Mouse (Mus musculus): ENCODE measurements around the gene Il17re. TPM values are rescaled to one million over a fixed set of nuclear protein-coding genes. Genes with fewer than 3 reads are reported as not detected.

Gene Il17re
- total and polyA plus RNA-seq, 3 experiments = 0.55 to 1.9 (median 1.1) TPM

DNA sequence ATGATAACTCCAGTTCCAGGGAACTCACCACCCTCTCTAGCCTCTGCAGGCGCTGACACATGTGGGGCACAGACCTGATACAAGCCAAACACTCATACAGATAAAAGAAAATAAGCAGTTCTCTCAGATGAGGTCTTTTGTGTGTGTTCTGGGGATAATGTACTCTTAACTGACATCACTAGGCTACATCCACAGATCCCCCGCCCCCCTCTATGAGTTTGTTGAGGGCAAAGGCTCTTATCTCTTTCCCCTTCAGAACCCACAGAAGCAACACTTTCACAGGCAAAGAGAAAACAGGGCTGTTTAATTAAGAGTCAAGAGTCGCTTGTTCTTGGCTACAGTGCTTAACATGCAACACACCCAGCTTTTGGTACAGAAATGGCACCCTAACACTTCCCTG, 56.3 kb downstream of the Il17re start:
- TF ChIP-seq POLR2A (IDR thresholded peaks at IDR 0.05; ENCODE audit: insufficient read depth, low read depth, low read length) (no peak), CTCF (IDR thresholded peaks at IDR 0.05) (no peak), EP300 (IDR thresholded peaks at IDR 0.05; ENCODE audit: insufficient read depth, low read depth, low read length) (no peak)
- Histone ChIP-seq H3K36me3 (ENCODE audit: control insufficient read depth, insufficient read depth, low read length) (no peaks in the 10 kb centered on the region; the same call in 1 of the 2 replicates), H3K9ac (ENCODE audit: low read depth, low read length) (no peak overlapping the region), H3K27ac (no peak overlapping the region), H3K79me2 (replicated peaks; ENCODE audit: control insufficient read depth, insufficient read depth, low read length) (no peaks in the 10 kb centered on the region), H3K4me1 (ENCODE audit: control insufficient read depth, insufficient read depth, low read length) (peaks cover 1% of the 10 kb centered on the region; the same call in 1 of the 2 replicates), H3K4me3 (no peak overlapping the region), H3K27me3 (ENCODE audit: control insufficient read depth, insufficient read depth, low read length) (no peaks in the 10 kb centered on the region)
- 99% methylated on average over 3 of the region's 3 CpGs for WGBS
- DNase-seq = no peak
- intact Hi-C loops (cut with DNase I) = no loop called here

DNA sequence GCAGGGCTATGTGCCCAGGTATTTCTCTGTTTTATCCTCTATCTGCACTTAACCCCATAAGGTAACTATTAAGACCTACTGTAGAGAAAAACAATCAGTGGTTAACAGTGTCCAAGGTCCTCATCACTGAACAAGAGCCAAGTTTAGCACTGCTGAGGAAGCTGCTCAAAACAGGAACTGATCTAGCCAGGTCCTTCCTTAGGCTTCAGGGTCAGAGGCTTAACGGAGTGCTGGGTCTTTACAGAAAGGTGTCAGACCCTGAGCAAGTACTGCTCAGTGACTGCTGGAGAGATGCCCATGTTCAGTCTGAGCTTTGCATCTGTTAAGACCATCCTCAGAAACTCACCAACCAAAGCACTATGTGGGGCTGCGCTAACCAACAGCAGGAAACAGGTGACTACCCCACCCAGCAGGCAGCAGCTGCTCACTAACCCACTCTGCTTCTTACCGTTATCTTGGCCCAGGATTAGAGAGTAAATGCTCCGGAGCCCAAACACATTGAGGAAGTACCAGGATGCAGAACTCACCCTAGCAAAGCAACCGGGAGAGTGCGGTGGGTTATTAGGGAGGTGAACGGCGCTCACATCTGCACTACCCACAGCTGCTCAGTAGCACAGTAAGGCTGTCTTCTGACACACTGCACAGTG, 59.3 kb downstream of the Il17re start:
- no peaks in the 10 kb centered on the region; the same call in 1 of the 2 replicates for H3K36me3 ChIP-seq (ENCODE audit: control insufficient read depth, insufficient read depth, low read length)
- intact Hi-C loops (cut with DNase I) = no loop called here

More for the DNA sequence above, 59.3 kb downstream of the Il17re start:
- H3K4me1 ChIP-seq (ENCODE audit: control insufficient read depth, insufficient read depth, low read length) = peaks cover 1% of the 10 kb centered on the region; the same call in 1 of the 2 replicates
- no peak overlapping the region for H3K27ac ChIP-seq
- no peak overlapping the region for H3K9ac ChIP-seq (ENCODE audit: low read depth, low read length)
- TF ChIP-seq CTCF (IDR thresholded peaks at IDR 0.05) = no peak
- TF ChIP-seq EP300 (IDR thresholded peaks at IDR 0.05; ENCODE audit: insufficient read depth, low read depth, low read length) = no peak
- no peak for TF ChIP-seq POLR2A (IDR thresholded peaks at IDR 0.05; ENCODE audit: insufficient read depth, low read depth, low read length)
- no peaks in the 10 kb centered on the region for H3K27me3 ChIP-seq (ENCODE audit: control insufficient read depth, insufficient read depth, low read length)
- no peak for DNase-seq
- no peak overlapping the region for H3K4me3 ChIP-seq
- no peaks in the 10 kb centered on the region for H3K79me2 ChIP-seq (replicated peaks; ENCODE audit: control insufficient read depth, insufficient read depth, low read length)
- WGBS = 63% methylated on average over 8 of the region's 8 CpGs

Small RNA genes lying within 50 kb of the gene (microRNA-seq; reads per million reads assigned to microRNA genes)
- 0 reads per million in 2 experiments for gene Gm24387

Other genes starting within 250 kb of the Il17re start
- 10 to 100 TPM; 13.3 to 15.7 TPM for gene Mtmr14, start 220.6 kb upstream of the Il17re start, total RNA-seq (2021)
- gene Mtmr14, start 220.6 kb upstream of the Il17re start, polyA plus RNA-seq (2012; rRNA removed) = 17.4 and 23.7 TPM in 2 replicates
- gene Cpne9, start 176.2 kb upstream of the Il17re start, total RNA-seq (2021) = under 1 TPM in 1 of 2 experiments, not detected in 1; 0.09 TPM
- 0.02 and 0.12 TPM in 2 replicates for gene Cpne9, start 176.2 kb upstream of the Il17re start, polyA plus RNA-seq (2012; rRNA removed)
- 10 to 100 TPM; 11.0 to 14.4 TPM for gene Brpf1, start 151.3 kb upstream of the Il17re start, total RNA-seq (2021)
- 9.9 and 12.8 TPM in 2 replicates for gene Brpf1, start 151.3 kb upstream of the Il17re start, polyA plus RNA-seq (2012; rRNA removed)
- 1 to 10 TPM; 5.0 to 5.7 TPM for gene Ogg1, start 131.5 kb upstream of the Il17re start, total RNA-seq (2021)
- 10.2 and 10.3 TPM in 2 replicates for gene Ogg1, start 131.5 kb upstream of the Il17re start, polyA plus RNA-seq (2012; rRNA removed)
- gene Camk1, start 114.5 kb upstream of the Il17re start, total RNA-seq (2021) = 10 to 100 TPM; 63.0 to 68.2 TPM
- gene Camk1, start 114.5 kb upstream of the Il17re start, polyA plus RNA-seq (2012; rRNA removed) = 74.8 and 98.0 TPM in 2 replicates
- gene Tada3, start 80.6 kb upstream of the Il17re start, total RNA-seq (2021) = 10 to 100 TPM; 23.5 to 24.2 TPM
- 16.1 and 16.2 TPM in 2 replicates for gene Tada3, start 80.6 kb upstream of the Il17re start, polyA plus RNA-seq (2012; rRNA removed)
- gene Arpc4, start 80.4 kb upstream of the Il17re start, total RNA-seq (2021) = 10 to 100 TPM; 66.4 to 66.9 TPM
- gene Arpc4, start 80.4 kb upstream of the Il17re start, polyA plus RNA-seq (2012; rRNA removed) = 26.6 and 34.2 TPM in 2 replicates
- gene Ttll3, start 69.2 kb upstream of the Il17re start, total RNA-seq (2021) = 1 to 10 TPM in 1 of 2 experiments, under 1 TPM in 1; 0.97 to 1.5 TPM
- gene Ttll3, start 69.2 kb upstream of the Il17re start, polyA plus RNA-seq (2012; rRNA removed) = 3.2 and 4.8 TPM in 2 replicates
- gene Rpusd3, start 39.1 kb upstream of the Il17re start, total RNA-seq (2021) = 10 to 100 TPM in 1 of 2 experiments, 1 to 10 TPM in 1; 8.3 to 10.3 TPM
- 30.4 and 39.0 TPM in 2 replicates for gene Rpusd3, start 39.1 kb upstream of the Il17re start, polyA plus RNA-seq (2012; rRNA removed)
- 10 to 100 TPM in 1 of 2 experiments, 1 to 10 TPM in 1; 7.8 to 10.6 TPM for gene Cidec, start 22.7 kb upstream of the Il17re start, total RNA-seq (2021)
- gene Cidec, start 22.7 kb upstream of the Il17re start, polyA plus RNA-seq (2012; rRNA removed) = 36.8 and 77.7 TPM in 2 replicates
- 10 to 100 TPM; 21.1 to 22.5 TPM for gene Jagn1, start 15.9 kb upstream of the Il17re start, total RNA-seq (2021)
- 43.3 and 57.2 TPM in 2 replicates for gene Jagn1, start 15.9 kb upstream of the Il17re start, polyA plus RNA-seq (2012; rRNA removed)
- gene Il17rc, start 12.9 kb downstream of the Il17re start, total RNA-seq (2021) = 1 to 10 TPM; 6.5 to 7.5 TPM
- gene Il17rc, start 12.9 kb downstream of the Il17re start, polyA plus RNA-seq (2012; rRNA removed) = 12.1 and 13.6 TPM in 2 replicates
- 10 to 100 TPM; 53.0 to 56.7 TPM for gene Creld1, start 24.8 kb downstream of the Il17re start, total RNA-seq (2021)
- gene Creld1, start 24.8 kb downstream of the Il17re start, polyA plus RNA-seq (2012; rRNA removed) = 32.4 and 41.4 TPM in 2 replicates
- gene Prrt3, start 43.4 kb downstream of the Il17re start, total RNA-seq (2021) = not detected
- gene Prrt3, start 43.4 kb downstream of the Il17re start, polyA plus RNA-seq (2012; rRNA removed) = not detected in 2 replicates
- 10 to 100 TPM; 52.5 to 58.2 TPM for gene Emc3, start 73.2 kb downstream of the Il17re start, total RNA-seq (2021)
- 41.0 and 66.3 TPM in 2 replicates for gene Emc3, start 73.2 kb downstream of the Il17re start, polyA plus RNA-seq (2012; rRNA removed)
- under 1 TPM in 1 of 2 experiments, not detected in 1; 0.18 TPM for gene Fancd2, start 73.2 kb downstream of the Il17re start, total RNA-seq (2021)
- 0.29 and 0.61 TPM in 2 replicates for gene Fancd2, start 73.2 kb downstream of the Il17re start, polyA plus RNA-seq (2012; rRNA removed)
- not detected for gene Fancd2os, start 142.2 kb downstream of the Il17re start, total RNA-seq (2021)
- gene Fancd2os, start 142.2 kb downstream of the Il17re start, polyA plus RNA-seq (2012; rRNA removed) = not detected in 2 replicates
- 10 to 100 TPM; 60.4 to 70.2 TPM for gene Brk1, start 146.3 kb downstream of the Il17re start, total RNA-seq (2021)
- gene Brk1, start 146.3 kb downstream of the Il17re start, polyA plus RNA-seq (2012; rRNA removed) = 128 and 199 TPM in 2 replicates
- 1 to 10 TPM; 8.3 to 8.6 TPM for gene Vhl, start 165.5 kb downstream of the Il17re start, total RNA-seq (2021)
- gene Vhl, start 165.5 kb downstream of the Il17re start, polyA plus RNA-seq (2012; rRNA removed) = 11.2 and 12.0 TPM in 2 replicates
- 10 to 100 TPM; 10.4 to 13.6 TPM for gene Irak2, start 180.0 kb downstream of the Il17re start, total RNA-seq (2021)
- 12.5 and 12.9 TPM in 2 replicates for gene Irak2, start 180.0 kb downstream of the Il17re start, polyA plus RNA-seq (2012; rRNA removed)
- 10 to 100 TPM; 66.7 to 71.9 TPM for gene Tatdn2, start 238.6 kb downstream of the Il17re start, total RNA-seq (2021)
- gene Tatdn2, start 238.6 kb downstream of the Il17re start, polyA plus RNA-seq (2012; rRNA removed) = 17.3 and 36.1 TPM in 2 replicates

Data from heart, adult 2 months (tissue).